Mouse (Mus musculus) lung, adult 2 months (tissue): ENCODE data around the gene Olfr160. TPM values are rescaled to one million over a fixed set of nuclear protein-coding genes. Genes with fewer than 3 reads are reported as not detected.

ENCODE experiments used
- DNase-seq: peaks from one replicate; pipeline ENCODE4 v3.0.0; 2022
- H3K4me1 ChIP-seq: fragments of 200-500 bp; 2 replicates; pipeline ENCODE4 v1.6.1; 2011; ENCODE audit warnings: low read length; ENCODE audit not compliant: control insufficient read depth, insufficient read depth
- H3K4me3 ChIP-seq: fragments of 200-500 bp; replicated peaks from 2 replicates; pipeline ENCODE3; 2011; ENCODE audit warnings: low read depth, mild to moderate bottlenecking, control low read depth, low read length; ENCODE audit errors: extremely low read depth
- CTCF ChIP-seq: fragments of 200-500 bp; IDR thresholded peaks from 2 replicates; pipeline ENCODE4 v1.5.1; 2011; ENCODE audit warnings: mild to moderate bottlenecking, low read length, control low read depth; ENCODE audit not compliant: insufficient read depth
- POLR2A ChIP-seq: fragments of 200-500 bp; IDR thresholded peaks from 2 replicates; pipeline ENCODE4 v1.6.1; 2011; ENCODE audit warnings: low read depth, mild to moderate bottlenecking, control low read depth, low read length, borderline replicate concordance; ENCODE audit errors: extremely low read depth
- WGBS: fragments of 180-500 bp; shearing (Covaris S2); methylation state at CpG from one replicate; pipeline ENCODE4 v1.1.7; 2018; 5-methylcytosine and 5-hydroxymethylcytosine counted together
- polyA plus RNA-seq: library from polyadenylated mRNA; depleted of rRNA; stranded (reverse); fragments of >200 nt; gene quantifications from 2 replicates; pipeline ENCODE4 v1.2.3, GENCODE M21; 2012; rRNA removed

Gene Olfr160
- not detected in 2 replicates for polyA plus RNA-seq

GRCm38 (mm10) chr9:37716150-37716549 is at the start of gene Olfr160:
Gene Olfr160, minus strand, starts transcription at chr9:37716250.
- DNase-seq = no peak
- TF ChIP-seq CTCF (no peak), POLR2A (no peak)
- 70% methylated on average over 1 of the region's 1 CpGs for WGBS
- Histone ChIP-seq H3K4me3 (no peak within 1 kb of the TSS), H3K4me1 (no peaks in the 10 kb centered on the region)

- DNase-seq = no peak
- TF ChIP-seq CTCF (no peak), POLR2A (no peak)
- 51% methylated on average over 2 of the region's 2 CpGs for WGBS
- H3K4me3 ChIP-seq = no peak overlapping the region
- no peaks in the 10 kb centered on the region for H3K4me1 ChIP-seq
These were observed 46.5 kb upstream of the Olfr160 start for GRCm38 (mm10) chr9:37762541-37762940.

- Histone ChIP-seq H3K4me3 (no peak overlapping the region), H3K4me1 (no peaks in the 10 kb centered on the region)
- no peak for DNase-seq
- TF ChIP-seq CTCF = no peak
- no peak for TF ChIP-seq POLR2A
- 79% methylated on average over 2 of the region's 2 CpGs for WGBS
These were observed 45.7 kb upstream of the Olfr160 start for GRCm38 (mm10) chr9:37761728-37762127.

GRCm38 (mm10) chr9:37752006-37752405 is 36.0 kb upstream of the Olfr160 start:
- DNase-seq = no peak
- 66% methylated on average over 4 of the region's 4 CpGs for WGBS
- no peak for TF ChIP-seq POLR2A
- no peak for TF ChIP-seq CTCF
- Histone ChIP-seq H3K4me1 (no peaks in the 10 kb centered on the region), H3K4me3 (no peak overlapping the region)

- 65% methylated on average over 2 of the region's 2 CpGs for WGBS
- Histone ChIP-seq H3K4me1 (no peaks in the 10 kb centered on the region), H3K4me3 (no peak overlapping the region)
- DNase-seq = no peak
- TF ChIP-seq POLR2A = no peak
- no peak for TF ChIP-seq CTCF
These were observed 35.4 kb upstream of the Olfr160 start for GRCm38 (mm10) chr9:37751467-37751866.

- H3K4me1 ChIP-seq = no peaks in the 10 kb centered on the region
- no peak for DNase-seq
- TF ChIP-seq CTCF = no peak
- no peak for TF ChIP-seq POLR2A
- no peak overlapping the region for H3K4me3 ChIP-seq
- WGBS = 46% methylated on average over 7 of the region's 7 CpGs
These were observed 34.4 kb upstream of the Olfr160 start for GRCm38 (mm10) chr9:37750319-37751075.

- no peak for TF ChIP-seq POLR2A
- TF ChIP-seq CTCF = no peak
- no peak within 1 kb of the TSS for H3K4me3 ChIP-seq
- H3K4me1 ChIP-seq = no peaks in the 10 kb centered on the region
- no peak for DNase-seq
These were observed 28.8 kb upstream of the Olfr160 start, which contains the start of gene Olfr874 for GRCm38 (mm10) chr9:37744806-37745205. Gene Olfr874, plus strand, starts transcription at chr9:37745106.

GRCm38 (mm10) chr9:37734310-37734709 is 18.3 kb upstream of the Olfr160 start:
- Histone ChIP-seq H3K4me1 (no peaks in the 10 kb centered on the region), H3K4me3 (no peak overlapping the region)
- no peak for DNase-seq
- TF ChIP-seq POLR2A = no peak
- TF ChIP-seq CTCF = no peak
- WGBS = 95% methylated on average over 1 of the region's 1 CpGs

- WGBS = 61% methylated on average over 5 of the region's 5 CpGs
- H3K4me3 ChIP-seq = no peak overlapping the region
- TF ChIP-seq POLR2A = no peak
- peak; percentile 31; the same call in 1 of the 2 replicates for TF ChIP-seq CTCF
- DNase-seq = no peak
- H3K4me1 ChIP-seq = no peaks in the 10 kb centered on the region
These were observed 25.9 kb downstream of the Olfr160 start for GRCm38 (mm10) chr9:37689970-37690686.
